Mouse (Mus musculus): ENCODE measurements around the gene Ppp4r2. TPM values are rescaled to one million over a fixed set of nuclear protein-coding genes. Genes with fewer than 3 reads are reported as not detected.

Gene Ppp4r2
- polyA plus RNA-seq, 1 experiment from 2014 or later: 21.5 TPM

DNA sequence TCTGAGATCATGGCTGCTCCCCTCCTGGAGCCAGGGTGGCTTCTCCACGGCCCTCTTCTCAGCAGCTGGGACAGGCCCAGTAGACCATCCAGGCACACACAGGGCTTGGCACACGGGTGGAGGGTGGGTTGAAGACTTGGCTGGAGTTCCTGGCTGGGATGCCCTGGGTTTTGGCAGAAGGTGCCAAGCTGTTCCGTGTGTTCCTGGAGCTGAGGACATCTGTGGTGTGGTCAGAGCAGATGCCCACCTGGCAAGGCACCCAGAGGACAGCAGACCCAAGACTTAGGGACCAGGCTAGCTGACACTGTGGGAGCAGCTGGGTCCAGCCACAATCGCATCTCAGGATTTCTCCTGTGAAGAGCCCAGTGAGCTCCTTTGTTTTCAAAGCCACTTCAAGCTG is 59.1 kb downstream of the Ppp4r2 start:
- Histone ChIP-seq H3K27ac (no peak overlapping the region), H3K4me2 (no peak overlapping the region), H3K4me3 (replicated peaks) (no peak overlapping the region), H3K4me1 (0 out of 2 replicates have a peak, but pooled peaks cover 4% of the 10 kb centered on the region), H3K9ac (no peak overlapping the region), H3K9me3 (replicated peaks) (no peaks in the 10 kb centered on the region), H3K36me3 (no peaks in the 10 kb centered on the region), H3K27me3 (no peaks in the 10 kb centered on the region)
- WGBS: 75% methylated on average over 4 of the region's 4 CpGs
- ATAC-seq (replicated peaks; ENCODE audit: low FRiP score): no peak

DNA sequence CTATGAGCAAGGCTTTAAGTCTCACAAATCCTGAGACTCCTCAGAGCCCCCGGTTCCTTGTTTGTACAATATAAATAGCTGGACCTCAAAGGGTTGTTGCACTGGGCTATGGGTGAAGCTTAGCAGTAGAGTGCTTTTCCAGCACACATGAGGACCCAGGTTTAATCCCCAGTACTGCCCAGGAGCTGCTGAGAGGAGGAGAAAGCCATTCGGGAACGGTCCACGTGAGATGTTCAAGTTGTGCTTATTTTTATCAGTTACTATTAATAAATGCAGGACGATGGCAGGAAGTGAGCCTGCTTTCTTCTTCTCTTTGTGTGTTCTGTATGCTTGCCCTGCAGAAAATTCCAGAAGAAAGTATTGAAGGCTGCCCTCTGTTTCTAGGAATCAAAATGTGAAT is 59.7 kb downstream of the Ppp4r2 start:
- no peak for ATAC-seq (replicated peaks; ENCODE audit: low FRiP score)
- WGBS: 72% methylated on average over 5 of the region's 5 CpGs

GRCm38 (mm10) chr6:100895183-100895582 is 61.8 kb downstream of the Ppp4r2 start:
- Histone ChIP-seq H3K4me3 (replicated peaks) (no peak overlapping the region), H3K9ac (no peak overlapping the region), H3K27me3 (no peaks in the 10 kb centered on the region), H3K27ac (no peak overlapping the region), H3K4me2 (no peak overlapping the region), H3K9me3 (replicated peaks) (no peaks in the 10 kb centered on the region), H3K4me1 (0 out of 2 replicates have a peak, but pooled peaks cover 4% of the 10 kb centered on the region), H3K36me3 (no peaks in the 10 kb centered on the region)
- no peak for ATAC-seq (replicated peaks; ENCODE audit: low FRiP score)
- 21% methylated on average over 8 of the region's 8 CpGs for WGBS

More for the DNA sequence above, 59.7 kb downstream of the Ppp4r2 start:
- Histone ChIP-seq H3K4me2 (no peak overlapping the region), H3K36me3 (no peaks in the 10 kb centered on the region), H3K27me3 (no peaks in the 10 kb centered on the region), H3K4me1 (0 out of 2 replicates have a peak, but pooled peaks cover 4% of the 10 kb centered on the region), H3K9ac (no peak overlapping the region), H3K9me3 (replicated peaks) (no peaks in the 10 kb centered on the region), H3K27ac (no peak overlapping the region), H3K4me3 (replicated peaks) (no peak overlapping the region)

DNA sequence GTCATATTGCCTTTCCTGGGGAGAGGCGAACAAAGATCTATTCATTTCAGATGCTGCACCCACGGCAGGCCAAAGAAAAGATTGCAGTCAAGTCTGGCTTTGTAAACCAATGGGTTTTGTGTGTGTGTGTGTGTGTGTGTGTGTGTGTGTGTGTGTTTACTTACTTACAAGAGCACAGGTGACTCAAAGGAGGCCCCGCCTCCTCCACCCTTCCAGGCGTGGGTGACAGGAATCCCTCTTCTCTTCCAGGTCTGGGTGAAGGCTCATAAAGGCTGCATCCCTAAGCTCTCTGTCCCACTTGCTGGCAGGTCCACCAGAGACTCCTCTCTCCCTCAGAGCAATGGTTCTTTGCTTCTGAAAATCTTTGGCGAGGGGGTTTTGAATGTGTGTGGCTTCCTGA is 63.5 kb downstream of the Ppp4r2 start:
- no peak for ATAC-seq (replicated peaks; ENCODE audit: low FRiP score)
- WGBS: 85% methylated on average over 5 of the region's 5 CpGs
- Histone ChIP-seq H3K4me2 (no peak overlapping the region), H3K9me3 (replicated peaks) (no peaks in the 10 kb centered on the region), H3K27ac (no peak overlapping the region), H3K36me3 (no peaks in the 10 kb centered on the region), H3K9ac (no peak overlapping the region), H3K4me1 (0 out of 2 replicates have a peak, but pooled peaks cover 4% of the 10 kb centered on the region), H3K27me3 (no peaks in the 10 kb centered on the region), H3K4me3 (replicated peaks) (no peak overlapping the region)

- H3K9ac ChIP-seq: no peak overlapping the region
- 22% methylated on average over 5 of the region's 5 CpGs for WGBS
- no peaks in the 10 kb centered on the region for H3K9me3 ChIP-seq (replicated peaks)
- H3K4me1 ChIP-seq: peaks cover 9% of the 10 kb centered on the region; the same call in 1 of the 2 replicates
- H3K4me2 ChIP-seq: no peak overlapping the region
- no peaks in the 10 kb centered on the region for H3K36me3 ChIP-seq
- no peak overlapping the region for H3K4me3 ChIP-seq (replicated peaks)
- no peak overlapping the region for H3K27ac ChIP-seq
- 0 out of 2 replicates have a peak, but pooled peaks have one; percentile 29 for ATAC-seq (replicated peaks; ENCODE audit: low FRiP score)
- no peaks in the 10 kb centered on the region for H3K27me3 ChIP-seq
Observed at GRCm38 (mm10) chr6:100904463-100904862, 71.0 kb downstream of the Ppp4r2 start.

GRCm38 (mm10) chr6:100910136-100910675 is 76.8 kb downstream of the Ppp4r2 start:
- Histone ChIP-seq H3K4me2 (no peak overlapping the region), H3K9ac (no peak overlapping the region), H3K4me3 (replicated peaks) (no peak overlapping the region), H3K27ac (peak overlapping the region; percentile 45; the same call in 1 of the 2 replicates), H3K36me3 (no peaks in the 10 kb centered on the region), H3K4me1 (peaks cover 9% of the 10 kb centered on the region; the same call in 1 of the 2 replicates), H3K27me3 (no peaks in the 10 kb centered on the region), H3K9me3 (replicated peaks) (no peaks in the 10 kb centered on the region; the same call in 1 of the 2 replicates)
- no peak for ATAC-seq (replicated peaks; ENCODE audit: low FRiP score)
- 71% methylated on average over 2 of the region's 2 CpGs for WGBS

Other genes starting within 250 kb of the Ppp4r2 start
- 18.3 and 19.3 TPM in 2 replicates for gene Shq1, start 162.5 kb upstream of the Ppp4r2 start, polyA plus RNA-seq (2015; fragmentation: Nextera tagmentation; extraction: Ambion mirVana)
- 9.0 and 10.1 TPM in 2 replicates for gene Gxylt2, start 128.9 kb upstream of the Ppp4r2 start, polyA plus RNA-seq (2015; fragmentation: Nextera tagmentation; extraction: Ambion mirVana)